Mouse (Mus musculus) CD4-positive, CD25-positive, alpha-beta regulatory T cell, adult 2 months (primary cell): ENCODE results near the gene Gm9918.

Experiments used
- DNase-seq: peaks from one replicate; pipeline ENCODE4 v3.0.0-alpha.2; 2012; ENCODE audit warnings: low read depth, low spot score

Gene Gm9918

DNA sequence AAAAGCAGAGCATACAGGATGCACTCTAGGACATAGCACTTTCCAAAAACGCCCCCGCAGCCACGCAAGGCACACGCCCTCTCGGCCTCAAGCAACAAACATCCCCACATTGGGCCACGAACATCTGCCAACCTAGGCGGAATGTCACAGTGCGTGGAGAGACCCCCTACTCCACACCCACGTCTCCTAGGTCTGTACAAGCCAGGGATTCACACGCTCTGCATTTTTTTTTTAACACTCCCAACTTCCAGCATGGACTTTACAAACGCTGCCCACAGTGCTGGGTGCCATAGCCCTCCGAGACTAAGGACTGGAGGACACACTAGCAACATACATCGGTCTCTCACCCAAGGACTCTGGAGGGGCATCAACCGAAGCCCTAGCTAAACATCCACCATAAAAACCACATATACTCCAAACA is 24.9 kb upstream of the Gm9918 start:
- DNase-seq: peak; percentile 63

GRCm38 (mm10) chr15:102245891-102246741 is 24.2 kb upstream of the Gm9918 start:
- DNase-seq: peak; percentile 94

- peak; percentile 87 for DNase-seq
Observed at GRCm38 (mm10) chr15:102246866-102247251, 23.5 kb upstream of the Gm9918 start.

- DNase-seq: peak; percentile 58
Observed at GRCm38 (mm10) chr15:102247252-102248130, 22.9 kb upstream of the Gm9918 start.

- no peak for DNase-seq
Observed at GRCm38 (mm10) chr15:102248131-102248811, 22.1 kb upstream of the Gm9918 start.

GRCm38 (mm10) chr15:102248812-102249191 is 21.6 kb upstream of the Gm9918 start:
- DNase-seq: no peak

DNA sequence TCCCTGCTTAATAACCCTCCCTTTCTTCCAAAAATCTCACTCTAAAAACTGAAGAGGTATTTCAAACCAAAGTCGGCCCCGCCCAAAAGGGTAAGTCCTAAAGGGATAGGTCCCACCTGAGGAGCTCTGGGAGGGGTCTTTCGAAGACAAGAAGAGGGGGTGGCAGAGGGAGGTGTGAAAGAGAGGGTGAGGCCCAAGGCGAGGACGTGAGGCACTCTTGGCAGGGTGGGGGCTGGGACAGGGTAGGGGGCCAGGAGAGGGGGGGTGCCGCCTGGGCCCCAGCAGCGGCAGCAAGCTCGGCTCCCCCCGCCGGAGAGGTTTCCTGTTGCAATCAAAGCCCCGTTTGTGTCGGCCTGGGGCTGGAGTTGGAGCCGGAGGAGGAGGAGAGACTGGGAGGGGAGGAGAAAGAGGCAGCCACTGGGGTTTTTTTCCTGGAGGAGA is 21.1 kb upstream of the Gm9918 start:
- peak; percentile 35 for DNase-seq

GRCm38 (mm10) chr15:102249967-102250366 is 20.4 kb upstream of the Gm9918 start:
- DNase-seq: no peak

- no peak for DNase-seq
Observed at GRCm38 (mm10) chr15:102250521-102250920, 19.8 kb upstream of the Gm9918 start.

- peak; percentile 38 for DNase-seq
Observed at GRCm38 (mm10) chr15:102255547-102256255, 14.7 kb upstream of the Gm9918 start.

- DNase-seq: no peak
Observed at GRCm38 (mm10) chr15:102256431-102257201, 13.7 kb upstream of the Gm9918 start.

DNA sequence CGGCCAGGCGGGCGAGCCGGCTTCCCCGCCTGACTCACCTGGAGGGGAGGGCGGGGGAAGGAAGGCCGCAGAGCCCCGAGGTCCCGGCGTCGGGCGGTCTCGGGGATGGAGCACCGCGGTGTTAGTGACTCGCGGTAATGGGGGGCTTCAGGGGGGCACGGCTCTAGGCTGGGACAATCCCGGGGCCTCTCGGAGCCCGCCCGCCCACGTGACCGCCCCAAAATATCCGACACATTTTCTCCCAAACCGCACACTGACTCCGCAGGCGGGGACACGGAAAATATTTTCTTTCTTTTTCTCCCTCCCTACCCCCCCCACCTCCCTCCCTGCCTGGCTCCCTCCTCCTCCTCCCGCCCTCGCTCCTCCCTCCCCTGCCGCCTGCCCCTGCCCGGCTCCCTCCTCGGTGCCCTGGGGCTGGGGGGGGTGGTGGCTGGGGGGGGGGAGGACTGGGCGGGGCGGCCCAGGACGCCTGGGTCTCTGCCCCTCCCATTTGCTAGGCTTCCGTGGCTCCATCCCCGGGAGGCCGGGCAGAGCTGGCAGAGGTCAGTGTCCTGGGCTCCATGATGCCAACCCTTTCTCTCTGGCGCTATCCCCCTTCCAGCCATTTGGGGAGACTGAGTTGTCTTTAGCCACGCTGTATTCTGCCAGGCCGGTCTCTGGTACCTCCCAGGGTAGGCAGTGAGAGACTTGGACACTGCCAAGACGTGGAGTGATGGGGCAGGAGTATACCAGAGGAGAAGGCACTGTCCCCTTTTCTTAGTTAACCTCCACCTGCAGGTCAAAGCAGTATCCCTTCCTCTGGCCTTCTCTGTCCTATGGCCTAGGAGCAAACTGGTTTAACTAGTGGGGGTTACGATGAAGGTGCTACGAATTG is 12.9 kb upstream of the Gm9918 start, which contains the start of gene Rarg:
Gene Rarg, minus strand, starts transcription at position 316 of the 874 bp plus-strand sequence.
- peak; percentile 78 for DNase-seq

- no peak for DNase-seq
Observed at GRCm38 (mm10) chr15:102258076-102258470, 12.3 kb upstream of the Gm9918 start.

GRCm38 (mm10) chr15:102258581-102259253 is 11.6 kb upstream of the Gm9918 start:
- DNase-seq: no peak

- DNase-seq: peak; percentile 49
Observed at GRCm38 (mm10) chr15:102262582-102262981, 7.8 kb upstream of the Gm9918 start.

GRCm38 (mm10) chr15:102263037-102263436 is 7.3 kb upstream of the Gm9918 start:
- DNase-seq: peak; percentile 76

DNA sequence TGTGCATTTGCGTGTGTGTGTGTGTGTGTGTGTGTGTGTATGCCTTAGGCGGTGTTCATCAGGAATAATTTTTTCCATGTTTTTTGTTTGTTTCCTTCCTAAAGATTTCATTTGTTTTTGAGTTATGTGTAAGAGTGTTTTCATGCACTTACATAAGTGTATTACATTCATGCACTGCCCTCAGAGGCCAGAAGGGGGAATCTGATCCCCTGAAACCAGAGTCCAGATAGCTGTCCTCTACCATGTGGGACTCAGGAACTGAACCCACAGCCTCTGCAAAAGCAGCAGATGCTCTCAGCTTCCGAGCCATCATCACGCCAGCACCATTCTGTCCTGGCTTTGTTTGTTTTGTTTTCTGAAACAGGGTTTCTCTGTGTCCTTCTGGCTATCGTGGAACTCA is 4.8 kb upstream of the Gm9918 start:
- peak; percentile 40 for DNase-seq

GRCm38 (mm10) chr15:102271441-102271840 is 1.1 kb downstream of the Gm9918 start:
- no peak for DNase-seq
